Mouse (Mus musculus) adrenal gland, postnatal 14 days (tissue): ENCODE data around the gene Shld2. TPM values are rescaled to one million over a fixed set of nuclear protein-coding genes. Genes with fewer than 3 reads are reported as not detected.

Experiments used
- DNase-seq: peaks from one replicate; pipeline ENCODE4 v3.0.0; 2021; ENCODE audit warnings: mixed read lengths
- long read RNA-seq, 2 experiments: library from polyadenylated mRNA; stranded (forward); transcript quantifications; one replicate each; pipeline ENCODE4 v2.0.0; 2021
- total RNA-seq: library from RNA; stranded (reverse); gene quantifications from 2 replicates; pipeline ENCODE4 v1.2.3, GENCODE M21; 2021

Gene Shld2
- 12.2 and 13.0 TPM in 2 replicates for total RNA-seq
- long read RNA-seq, experiment 1, partial matches to known transcripts, result 0 of 4 reads
- long read RNA-seq, experiment 1, other reads (novel, unspliced or antisense), result 4 of 4 reads
- long read RNA-seq, experiment 2, partial matches to known transcripts, result 1 of 2 reads
- long read RNA-seq, experiment 2, other reads (novel, unspliced or antisense), result 1 of 2 reads

DNA sequence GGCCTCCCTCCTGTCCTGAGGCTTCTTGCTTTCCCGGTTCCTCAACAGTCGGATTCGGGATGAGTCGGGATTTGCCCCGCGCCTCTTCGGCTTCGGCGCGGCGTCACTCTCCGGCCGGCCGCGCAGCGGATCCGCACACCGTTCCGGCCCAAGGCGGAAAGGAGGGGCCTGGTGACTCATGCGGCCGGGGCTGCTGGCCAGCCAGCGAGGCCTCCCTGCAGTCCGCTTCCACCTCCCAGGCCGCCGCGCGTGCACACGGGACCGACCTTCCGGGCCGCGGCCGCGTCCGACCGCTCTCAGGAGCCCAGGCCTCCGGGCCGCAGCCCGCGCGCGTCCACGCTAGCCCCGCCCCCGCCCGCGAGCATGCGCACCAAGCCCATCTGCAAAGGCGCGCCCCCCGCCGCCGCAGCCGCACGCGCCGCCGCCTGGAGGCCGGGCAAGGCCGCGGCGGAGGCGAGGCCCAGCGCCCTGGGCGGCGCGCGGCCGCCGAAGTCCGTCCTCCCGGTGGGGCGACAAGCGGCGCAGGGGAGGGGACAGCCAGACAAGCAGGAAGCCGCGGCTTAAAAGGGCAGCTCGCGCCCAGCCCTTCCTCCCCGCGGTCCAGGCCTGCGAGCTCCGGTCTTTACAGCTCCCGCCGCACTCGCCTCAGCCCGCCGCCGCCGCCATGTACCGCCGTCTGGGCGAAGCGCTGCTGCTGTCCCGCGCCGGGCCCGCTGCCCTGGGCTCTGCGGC is at the start of gene Shld2, which contains the start of gene Glud1:
TSS of gene Shld2 (minus strand) at position 260 of the 732 bp plus-strand sequence.
TSS of gene Glud1 (plus strand) at position 494 of the 732 bp plus-strand sequence.
- DNase-seq, result peak; percentile 99

- DNase-seq, result no peak
Observed at GRCm38 (mm10) chr14:34359676-34360244, 49.5 kb upstream of the Shld2 start.

DNA sequence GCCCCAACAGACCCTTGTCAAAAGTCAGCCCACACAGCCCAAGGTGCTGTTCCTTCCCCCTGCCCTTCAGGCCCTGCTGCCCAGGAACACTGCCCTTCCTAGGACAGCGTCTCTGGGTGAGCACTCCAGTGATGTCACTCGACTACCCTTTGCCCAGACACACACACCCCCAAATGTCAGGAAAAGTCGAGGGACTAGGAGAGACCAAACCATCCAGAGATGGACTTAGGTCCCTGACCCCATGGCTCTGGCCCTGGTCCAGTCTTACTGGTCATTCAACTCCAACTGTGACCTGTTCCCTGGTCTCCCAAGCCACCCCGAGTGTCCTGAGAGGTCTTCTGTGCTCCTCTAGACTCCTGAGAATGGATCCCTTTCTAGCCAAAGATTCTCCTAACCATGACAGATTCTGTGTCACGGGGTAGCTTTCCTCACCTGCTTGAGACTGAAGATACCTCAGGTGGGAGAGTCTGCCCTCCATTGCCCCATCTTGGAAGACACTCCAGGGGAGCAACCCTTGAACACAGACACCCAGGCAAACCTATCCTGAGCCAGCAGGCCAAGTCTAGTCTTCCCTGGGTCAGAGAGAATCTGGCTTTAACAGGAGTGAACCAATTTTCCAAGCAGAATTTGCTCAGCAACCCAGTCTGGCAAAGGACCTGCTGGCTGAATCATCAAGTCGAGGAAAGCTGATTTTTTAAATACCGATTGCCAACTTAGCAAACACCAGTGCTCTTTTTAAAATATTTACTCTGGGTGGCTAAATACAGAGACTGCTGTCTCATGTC is 47.6 kb upstream of the Shld2 start:
- no peak for DNase-seq

DNA sequence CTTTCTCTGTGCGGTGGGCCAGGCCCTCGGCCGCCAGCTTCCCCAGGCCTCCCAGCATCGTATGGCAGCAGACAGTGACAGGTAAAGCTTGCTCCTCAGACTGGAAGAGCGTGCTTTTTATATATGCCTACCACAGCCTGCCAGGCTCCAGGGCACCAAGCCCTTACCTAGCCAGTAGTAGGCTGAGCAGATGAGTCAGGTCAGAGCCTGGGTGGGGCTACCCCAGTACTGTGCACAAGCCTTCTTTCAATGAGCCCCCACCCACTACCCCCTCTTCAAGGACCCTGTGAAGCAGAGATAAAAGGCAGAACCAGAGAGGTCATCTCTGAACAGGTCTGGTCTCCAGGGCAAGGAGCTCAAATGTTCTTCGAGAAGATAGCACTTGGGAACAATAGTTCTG is 45.0 kb upstream of the Shld2 start, which contains the start of gene Fam25c:
TSS of gene Fam25c (minus strand) at position 133 of the 400 bp plus-strand sequence.
- DNase-seq, result no peak

GRCm38 (mm10) chr14:34354456-34354855 is 44.2 kb upstream of the Shld2 start:
- no peak for DNase-seq

DNA sequence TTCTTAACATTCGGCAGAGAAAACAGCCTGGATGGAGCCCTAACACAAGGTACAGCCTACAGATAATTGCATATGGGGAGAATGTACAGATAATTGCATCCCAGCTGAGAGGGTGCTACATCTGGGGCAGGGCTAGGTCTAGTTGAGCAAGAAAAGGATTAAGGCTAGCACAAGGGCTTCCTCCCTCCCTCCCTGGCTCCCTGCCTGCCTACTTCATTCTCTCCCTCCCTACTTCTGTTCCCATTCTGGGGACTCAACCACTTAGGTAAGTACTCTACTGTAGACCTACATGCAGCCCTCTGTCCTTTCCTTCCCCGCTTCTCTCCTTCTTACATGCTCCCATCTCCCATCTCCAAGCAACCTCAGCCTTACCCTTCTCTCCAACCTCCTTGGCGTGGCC is 43.0 kb upstream of the Shld2 start:
- no peak for DNase-seq

DNA sequence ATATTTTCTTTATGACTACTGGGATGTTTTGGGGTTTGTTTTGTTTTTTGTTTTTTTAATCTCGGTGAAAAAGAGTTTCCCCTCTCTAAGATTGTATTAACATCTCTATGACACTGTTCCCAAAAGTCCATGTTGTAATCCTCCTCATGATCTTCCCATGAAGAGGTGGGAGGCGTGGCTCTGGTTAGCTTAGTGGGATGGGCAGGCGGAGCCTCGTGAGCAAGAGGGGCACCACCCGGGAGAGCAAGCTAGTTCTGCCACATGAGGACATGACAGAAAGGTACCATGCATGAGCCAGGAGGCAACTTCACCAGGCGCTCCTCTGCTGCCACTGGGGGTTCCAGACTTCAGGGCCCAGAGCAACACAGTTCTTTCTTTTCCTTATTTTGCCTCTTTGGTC is 42.2 kb upstream of the Shld2 start:
- DNase-seq, result no peak

GRCm38 (mm10) chr14:34351660-34352059 is 41.4 kb upstream of the Shld2 start:
- no peak for DNase-seq

DNA sequence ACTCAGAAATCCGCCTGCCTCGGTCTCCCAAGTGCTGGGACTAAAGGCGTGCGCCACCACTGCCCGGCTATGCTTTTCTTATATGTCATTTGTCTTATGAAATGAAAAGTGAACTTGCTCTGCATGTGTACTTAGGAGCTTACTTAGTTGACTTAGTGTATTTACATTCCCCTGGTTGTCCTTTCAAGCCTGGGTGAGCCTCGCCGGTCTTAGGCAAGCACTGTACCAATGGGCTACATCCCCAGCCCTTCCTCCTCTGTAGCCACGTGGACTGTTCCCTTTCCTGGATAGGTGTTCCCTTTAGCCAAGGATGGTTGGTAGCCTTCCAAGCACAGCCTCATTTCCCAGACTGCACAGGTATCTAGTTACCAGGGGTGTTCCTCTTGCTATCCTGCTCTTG is 38.7 kb upstream of the Shld2 start:
- no peak for DNase-seq

DNA sequence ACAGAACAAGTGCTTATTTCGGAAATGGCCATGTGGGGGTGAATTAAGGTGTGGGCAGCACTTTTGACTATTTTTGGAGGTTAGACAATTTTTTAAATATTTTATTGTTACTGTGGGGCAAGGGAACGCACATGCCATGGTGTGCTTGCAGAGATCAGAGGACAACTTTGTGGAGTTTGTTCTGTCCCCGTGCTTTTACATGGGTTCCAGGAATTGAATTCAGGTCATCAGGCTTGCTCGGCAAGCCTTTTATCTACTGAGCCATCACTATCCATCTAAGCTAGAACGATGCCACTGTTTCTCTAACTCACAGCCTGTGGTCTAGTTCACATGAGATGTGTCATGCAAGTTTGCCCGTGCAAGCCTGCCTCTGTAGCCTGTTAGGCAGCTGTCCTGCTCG is 38.0 kb upstream of the Shld2 start:
- DNase-seq, result no peak

DNA sequence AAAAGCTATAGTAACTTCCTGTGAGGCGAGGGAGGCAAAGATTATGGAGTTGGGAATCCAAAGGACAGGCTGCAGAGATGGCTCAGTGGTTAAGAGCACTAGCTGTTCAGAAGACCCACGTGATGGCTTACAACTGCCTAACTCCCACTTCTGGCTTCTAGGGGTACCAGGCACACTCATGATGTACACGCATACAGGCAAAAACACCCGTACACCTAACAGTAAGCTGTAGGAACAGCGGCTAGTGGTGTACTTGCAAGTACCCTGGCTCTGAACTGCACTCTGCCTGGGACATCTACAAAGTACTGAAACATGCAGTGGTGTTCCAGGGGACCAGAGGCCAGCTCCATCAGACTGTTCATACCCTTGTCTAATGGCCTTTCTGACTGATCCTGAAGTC is 36.8 kb upstream of the Shld2 start:
- DNase-seq, result no peak

- no peak for DNase-seq
Observed at GRCm38 (mm10) chr14:34345771-34346566, 35.7 kb upstream of the Shld2 start.

DNA sequence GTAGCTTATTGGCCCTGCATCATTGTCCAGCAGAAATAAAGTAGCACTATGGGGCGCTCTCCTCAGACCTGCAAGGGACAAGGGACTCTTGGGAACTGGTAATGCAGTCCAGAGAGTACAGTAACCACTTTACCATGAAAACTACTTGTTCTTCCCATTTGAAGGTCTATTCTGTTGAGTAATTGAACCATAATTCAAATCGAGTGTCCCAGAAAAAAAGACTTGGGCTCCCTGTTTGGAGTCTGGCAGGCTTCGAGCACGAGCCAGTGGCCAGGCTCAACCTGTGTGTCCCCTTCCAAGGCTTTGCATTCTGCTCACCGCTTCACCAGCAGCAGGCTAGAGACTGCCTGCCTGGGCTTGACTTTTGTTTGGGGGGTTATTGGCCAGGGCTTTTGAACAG is 34.1 kb upstream of the Shld2 start:
- peak; percentile 27 for DNase-seq

DNA sequence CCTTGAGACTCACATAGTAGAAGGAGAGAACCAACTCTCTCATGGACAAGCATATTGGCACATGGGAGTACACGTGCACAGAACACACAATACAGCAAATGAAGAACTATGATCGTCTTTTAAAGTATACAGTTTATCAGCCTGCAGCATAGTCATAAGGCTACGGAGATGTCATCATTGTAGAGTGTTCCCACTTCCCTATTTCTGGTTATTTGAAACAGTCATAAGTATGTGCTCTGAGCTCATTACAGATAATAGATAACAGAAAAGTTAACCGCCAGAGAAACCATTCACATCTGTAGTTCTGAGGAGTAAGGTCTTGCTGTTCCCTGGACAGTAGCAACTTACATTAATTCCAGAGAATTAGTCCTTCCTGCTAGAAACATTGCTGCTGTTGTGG is 32.8 kb upstream of the Shld2 start:
- DNase-seq, result no peak

DNA sequence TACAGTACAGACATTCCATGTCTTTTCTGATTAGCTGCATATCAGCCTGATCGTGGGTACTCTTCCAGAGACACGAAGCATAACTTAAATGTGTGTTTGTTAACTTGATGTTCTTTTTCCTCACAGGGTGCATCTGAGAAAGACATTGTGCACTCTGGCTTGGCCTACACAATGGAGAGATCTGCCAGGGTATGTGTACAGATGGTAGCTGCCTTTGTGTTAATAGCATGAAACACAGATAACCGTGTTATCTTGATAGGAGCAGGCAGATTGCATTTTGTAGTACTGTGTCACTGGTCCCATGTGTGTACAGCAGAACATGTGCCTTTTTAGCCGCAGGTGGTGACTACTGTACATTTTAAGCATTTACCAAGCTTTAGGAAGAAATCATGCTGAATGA is 31.7 kb upstream of the Shld2 start:
- DNase-seq, result no peak

DNA sequence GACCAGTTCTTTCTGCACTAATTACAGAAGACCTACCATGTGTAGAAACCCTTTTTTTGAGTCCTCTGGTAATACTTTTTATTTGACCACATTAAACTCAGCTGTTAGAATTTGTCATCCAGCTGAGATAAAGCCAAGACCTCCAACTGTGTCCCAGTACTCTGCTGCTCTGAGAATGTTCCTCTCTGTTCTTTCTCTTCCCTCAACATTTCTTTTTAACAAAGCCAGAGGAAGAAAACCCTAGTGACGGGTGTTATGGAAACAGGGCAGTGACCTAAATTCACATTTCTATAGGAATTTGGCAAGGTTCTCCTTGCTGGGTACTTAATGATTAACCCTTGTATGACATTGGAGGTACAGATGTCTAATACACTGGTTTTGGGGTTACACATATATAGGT is 29.2 kb upstream of the Shld2 start:
- no peak for DNase-seq

DNA sequence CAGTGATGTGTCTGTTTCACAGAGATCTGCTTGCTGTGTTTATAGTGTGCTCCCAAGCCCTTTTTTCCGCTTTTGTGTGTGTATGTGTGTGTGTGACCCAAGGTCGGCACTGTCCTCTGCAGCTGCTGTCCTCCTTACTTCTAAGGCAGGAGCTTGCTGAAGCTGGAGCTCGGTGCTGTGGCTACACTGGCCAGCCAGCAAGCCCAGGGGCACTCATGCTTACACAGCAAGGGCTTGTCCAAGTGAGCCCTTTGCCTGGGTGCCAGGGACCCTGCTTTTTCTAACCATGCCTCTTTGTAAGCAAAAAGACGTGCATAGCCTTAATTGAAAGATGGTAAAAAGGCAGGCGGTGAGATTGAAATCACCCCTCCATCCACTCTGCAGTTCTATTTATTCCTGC is 22.2 kb upstream of the Shld2 start:
- DNase-seq, result no peak

- DNase-seq, result no peak
Observed at GRCm38 (mm10) chr14:34331886-34332285, 21.6 kb upstream of the Shld2 start.

DNA sequence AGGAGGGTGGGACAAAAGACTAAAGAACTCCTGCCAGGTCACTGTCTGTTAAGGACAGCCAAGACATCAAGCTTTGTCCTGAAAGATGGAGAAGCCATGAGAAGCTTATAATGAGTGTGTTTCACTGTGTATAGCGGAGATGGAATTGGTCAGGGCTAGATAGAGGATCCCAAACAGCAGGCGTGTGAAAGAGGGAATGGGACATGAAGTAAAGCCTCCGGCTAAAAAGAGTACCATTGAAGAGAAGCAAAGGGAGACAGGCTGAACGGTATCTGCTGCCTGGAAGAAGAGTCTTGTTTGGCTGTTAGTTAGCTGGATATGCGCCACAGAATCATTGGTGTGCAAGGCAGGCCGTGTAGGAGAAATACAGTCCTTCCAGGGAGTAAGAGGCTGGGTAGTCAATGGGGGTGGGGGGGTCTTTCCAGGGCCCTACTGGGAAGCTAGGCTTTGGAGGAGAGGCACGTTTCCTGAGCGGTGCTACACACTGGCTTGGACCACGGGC is 20.4 kb upstream of the Shld2 start:
- no peak for DNase-seq

DNA sequence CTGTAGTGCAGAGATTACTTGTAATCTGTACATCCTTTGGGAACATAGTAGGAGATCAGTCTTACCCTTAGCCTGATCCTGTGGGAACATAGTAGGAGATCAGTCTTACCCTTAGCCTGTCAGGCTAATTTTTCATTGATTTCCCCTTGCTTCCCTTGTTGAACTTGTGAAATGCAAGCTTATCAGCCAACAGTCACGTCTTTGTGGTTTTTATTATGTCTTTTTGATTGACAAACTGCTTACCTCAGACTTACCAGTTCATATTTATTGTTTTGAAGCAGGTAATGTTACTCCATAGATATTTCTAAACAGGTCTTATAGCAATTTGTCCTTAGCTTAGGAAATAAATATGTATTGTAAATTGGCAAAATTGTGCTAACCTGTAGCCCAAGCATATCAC is 17.3 kb upstream of the Shld2 start:
- DNase-seq, result no peak

GRCm38 (mm10) chr14:34326606-34327005 is 16.3 kb upstream of the Shld2 start:
- no peak for DNase-seq

DNA sequence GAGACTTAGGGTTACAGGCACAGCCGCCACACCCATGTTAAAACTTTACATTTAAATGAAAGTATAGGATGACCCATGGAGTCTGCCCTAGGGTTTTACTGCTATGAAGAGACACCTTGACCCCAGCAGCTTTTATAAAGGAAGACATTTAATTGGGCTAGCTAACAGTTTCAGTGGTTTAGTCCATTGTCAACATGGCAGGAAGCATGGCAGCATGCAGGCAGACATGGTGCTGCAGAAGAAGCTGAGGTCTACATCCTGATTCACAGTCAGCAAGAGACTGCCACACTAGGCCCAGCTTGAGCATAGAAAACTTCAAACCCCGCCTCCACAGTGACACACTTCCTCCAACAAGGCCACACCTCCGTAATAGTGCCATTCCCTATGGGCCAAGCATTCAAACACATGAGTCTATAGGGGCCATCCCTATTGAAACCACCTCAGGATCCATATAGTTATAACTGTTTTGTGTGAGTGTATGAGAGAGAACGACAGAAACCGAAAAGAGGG is 13.3 kb upstream of the Shld2 start:
- DNase-seq, result no peak
